Mouse (Mus musculus) B cell, adult 62 days (primary cell): ENCODE measurements around the gene Nphp4. TPM values are rescaled to one million over a fixed set of nuclear protein-coding genes. Genes with fewer than 3 reads are reported as not detected.

Experiments used
- total RNA-seq: library from RNA; stranded (reverse); gene quantifications from 4 replicates; pipeline ENCODE4 v1.2.4, GENCODE M21; 2023

Gene Nphp4
- 2.7 to 4.8 TPM (median 3.3 TPM) in 4 replicates for total RNA-seq

GRCm38 (mm10) chr4:152476427-152477023, at the start of gene Nphp4:
Gene Nphp4 (plus strand): TSS chr4:152476706.

GRCm38 (mm10) chr4:152477466-152478223, 1.1 kb downstream of the Nphp4 start, which contains the start of gene Kcnab2:
Gene Kcnab2 (minus strand): TSS chr4:152477871.

Other genes starting within 250 kb of the Nphp4 start
- gene Gpr153, start 202.5 kb upstream of the Nphp4 start, total RNA-seq, result not detected in 4 replicates
- gene Hes3, start 185.0 kb upstream of the Nphp4 start, total RNA-seq, result not detected in 4 replicates
- 25.4 to 30.7 TPM (median 26.1 TPM) in 4 replicates for gene Icmt, start 179.5 kb upstream of the Nphp4 start, total RNA-seq
- 0.18 TPM in 1 of 4 replicates, not detected in the others for gene Rnf207, start 157.7 kb upstream of the Nphp4 start, total RNA-seq
- gene Rpl22, start 151.0 kb upstream of the Nphp4 start, total RNA-seq, result 868 to 926 TPM (median 883 TPM) in 4 replicates
- 0.12 to 1.1 TPM (median 0.97 TPM) in 3 of 4 replicates, not detected in the other for gene Chd5, start 138.1 kb upstream of the Nphp4 start, total RNA-seq
- gene Kcnab2, start 1.2 kb downstream of the Nphp4 start, total RNA-seq, result 77.8 to 91.7 TPM (median 87.7 TPM) in 4 replicates